Mouse (Mus musculus) embryonic facial prominence, embryonic 13.5 days (tissue): ENCODE results near the gene Tmem254b. TPM values are rescaled to one million over a fixed set of nuclear protein-coding genes. Genes with fewer than 3 reads are reported as not detected.
"Not testable (repeated sequence)": the region's sequence is repeated elsewhere in the genome, so short reads cannot be mapped to it uniquely, and the experiment has no call there.

ENCODE experiments used
- ATAC-seq: fragments of 200-750 bp; cut with Nextera tagmentation; 2 replicates; pipeline ENCODE4 v1.8.0; 2017; ENCODE audit warnings: low read depth; ENCODE audit not compliant: insufficient number of reproducible peaks, insufficient read depth, low FRiP score, low TSS enrichment
- H3K27ac ChIP-seq: fragments of 300-500 bp; sonication (generic); 2 replicates; pipeline ENCODE4 v1.5.1; 2015; ENCODE audit warnings: moderate library complexity, mild to moderate bottlenecking, inconsistent platforms
- H3K27me3 ChIP-seq: fragments of 300-500 bp; sonication (generic); 2 replicates; pipeline ENCODE4 v1.6.1; 2015; ENCODE audit warnings: mild to moderate bottlenecking, inconsistent platforms
- H3K36me3 ChIP-seq: fragments of 300-500 bp; sonication (generic); 2 replicates; pipeline ENCODE4 v1.6.1; 2015; ENCODE audit warnings: mild to moderate bottlenecking, inconsistent platforms
- H3K4me1 ChIP-seq: fragments of 300-500 bp; sonication (generic); 2 replicates; pipeline ENCODE4 v1.6.1; 2015; ENCODE audit warnings: inconsistent platforms
- H3K4me2 ChIP-seq: fragments of 300-500 bp; sonication (generic); 2 replicates; pipeline ENCODE4 v1.6.1; 2015; ENCODE audit warnings: moderate library complexity, mild to moderate bottlenecking, inconsistent platforms
- H3K4me3 ChIP-seq: fragments of 300-500 bp; sonication (generic); 2 replicates; pipeline ENCODE4 v1.5.1; 2015; ENCODE audit warnings: mild to moderate bottlenecking, inconsistent platforms
- H3K9ac ChIP-seq: fragments of 300-500 bp; sonication (generic); 2 replicates; pipeline ENCODE4 v1.6.1; 2015; ENCODE audit warnings: mild to moderate bottlenecking, inconsistent platforms
- H3K9me3 ChIP-seq: fragments of 300-500 bp; sonication (generic); 2 replicates; pipeline ENCODE4 v1.6.1; 2016; ENCODE audit warnings: inconsistent platforms
- WGBS: fragments of 180-500 bp; shearing (Covaris S2); methylation state at CpG from one replicate; pipeline ENCODE4 v1.1.7; 2015; ENCODE audit warnings: mixed read lengths; 5-methylcytosine and 5-hydroxymethylcytosine counted together
- polyA plus RNA-seq: library from polyadenylated mRNA; unstranded; fragments of >200 nt; fragmentation: Nextera tagmentation; extraction: Ambion mirVana; gene quantifications from 2 replicates; pipeline ENCODE4 v1.2.1, GENCODE M21; 2015

The Tmem254b gene
- 24.1 and 28.2 TPM in 2 replicates for polyA plus RNA-seq

DNA sequence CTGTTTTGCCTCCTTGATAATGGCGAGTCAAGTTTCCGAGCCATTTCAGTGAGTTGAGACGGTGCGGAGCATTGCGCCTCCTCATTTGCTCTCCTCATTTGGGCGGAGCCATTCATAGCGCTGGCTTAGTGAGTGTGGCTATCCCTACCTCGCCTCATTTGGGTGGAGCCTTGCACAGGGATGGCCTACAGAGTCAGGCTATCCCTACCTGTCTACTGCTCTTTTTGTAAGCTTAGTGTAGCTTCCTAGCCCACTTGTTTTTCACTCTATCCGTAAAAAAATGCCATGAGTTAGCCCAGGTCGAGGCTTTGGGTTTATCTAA, at the start of gene Tmem254b:
Gene Tmem254b (minus strand): TSS at position 116 of the 322 bp plus-strand sequence.
- not testable (repeated sequence) for H3K4me3 ChIP-seq, H3K4me1 ChIP-seq, H3K9ac ChIP-seq, H3K4me2 ChIP-seq, H3K9me3 ChIP-seq, H3K27ac ChIP-seq, H3K27me3 ChIP-seq, ATAC-seq, H3K36me3 ChIP-seq
- WGBS: no CpG with 5 or more reads among the region's 10 CpGs

DNA sequence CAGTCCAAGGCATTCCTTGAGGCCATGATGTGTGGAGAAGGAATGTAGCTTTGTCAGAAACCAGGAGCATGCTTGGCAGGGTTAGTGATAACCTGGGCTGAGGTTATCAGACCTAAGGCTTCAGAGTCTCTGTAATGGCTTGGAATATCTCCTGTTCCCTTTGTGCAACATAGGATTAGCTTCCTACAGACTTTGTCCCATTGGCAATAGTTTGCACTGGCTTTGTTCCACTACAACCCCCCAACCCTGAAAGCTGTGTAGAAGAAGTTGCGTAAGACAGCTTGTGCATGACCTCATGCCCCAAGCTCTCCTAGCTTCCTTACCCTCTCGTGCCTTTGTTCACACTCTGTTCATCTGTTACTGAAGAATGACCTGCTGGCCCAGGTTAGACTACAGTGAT, 30.3 kb upstream of the Tmem254b start:
- not testable (repeated sequence) for H3K27ac ChIP-seq, H3K4me2 ChIP-seq, H3K9me3 ChIP-seq, H3K4me3 ChIP-seq, H3K9ac ChIP-seq, H3K4me1 ChIP-seq, H3K27me3 ChIP-seq, ATAC-seq, H3K36me3 ChIP-seq
- WGBS: no CpG with 5 or more reads among the region's 2 CpGs

DNA sequence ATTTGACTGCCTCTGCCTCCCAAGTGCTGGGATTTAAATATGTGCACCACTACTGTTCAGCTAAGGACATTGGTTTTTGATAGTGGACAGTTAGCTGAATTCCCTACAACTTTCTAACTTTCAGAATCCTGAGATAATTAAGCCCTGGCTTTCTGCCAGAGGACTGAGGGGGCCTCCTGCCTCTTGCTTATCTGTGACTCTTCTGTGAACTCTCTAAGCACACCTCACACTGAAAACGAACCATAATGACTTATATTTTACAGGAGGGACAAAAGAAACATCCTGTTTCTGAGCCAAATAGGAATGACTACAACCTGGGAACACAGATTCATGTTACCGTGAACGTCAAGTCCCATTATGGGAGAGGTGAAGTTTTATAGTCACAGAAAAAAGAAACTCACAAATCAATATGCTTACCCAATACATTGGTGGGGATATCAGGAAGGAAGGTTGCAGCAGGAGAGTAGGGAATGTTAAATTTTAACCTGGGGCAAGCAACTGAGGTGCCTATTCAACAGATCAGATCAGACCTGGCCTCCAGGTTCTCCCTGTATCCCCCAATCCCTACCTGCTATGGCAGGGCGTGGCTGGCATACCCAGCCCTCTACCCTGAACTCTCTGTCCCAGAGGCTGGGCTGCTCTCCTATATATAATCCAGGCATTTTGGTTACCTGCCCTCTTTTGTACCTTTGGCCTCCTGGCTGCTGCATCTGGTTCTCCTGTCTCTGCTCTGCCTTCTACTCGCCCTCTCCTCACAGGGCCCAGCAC, 9.6 kb upstream of the Tmem254b start:
- H3K9me3 ChIP-seq, ATAC-seq, H3K9ac ChIP-seq, H3K27ac ChIP-seq, H3K4me2 ChIP-seq, H3K27me3 ChIP-seq, H3K4me1 ChIP-seq, H3K4me3 ChIP-seq, H3K36me3 ChIP-seq: not testable (repeated sequence)
- WGBS: no CpG with 5 or more reads among the region's 5 CpGs

DNA sequence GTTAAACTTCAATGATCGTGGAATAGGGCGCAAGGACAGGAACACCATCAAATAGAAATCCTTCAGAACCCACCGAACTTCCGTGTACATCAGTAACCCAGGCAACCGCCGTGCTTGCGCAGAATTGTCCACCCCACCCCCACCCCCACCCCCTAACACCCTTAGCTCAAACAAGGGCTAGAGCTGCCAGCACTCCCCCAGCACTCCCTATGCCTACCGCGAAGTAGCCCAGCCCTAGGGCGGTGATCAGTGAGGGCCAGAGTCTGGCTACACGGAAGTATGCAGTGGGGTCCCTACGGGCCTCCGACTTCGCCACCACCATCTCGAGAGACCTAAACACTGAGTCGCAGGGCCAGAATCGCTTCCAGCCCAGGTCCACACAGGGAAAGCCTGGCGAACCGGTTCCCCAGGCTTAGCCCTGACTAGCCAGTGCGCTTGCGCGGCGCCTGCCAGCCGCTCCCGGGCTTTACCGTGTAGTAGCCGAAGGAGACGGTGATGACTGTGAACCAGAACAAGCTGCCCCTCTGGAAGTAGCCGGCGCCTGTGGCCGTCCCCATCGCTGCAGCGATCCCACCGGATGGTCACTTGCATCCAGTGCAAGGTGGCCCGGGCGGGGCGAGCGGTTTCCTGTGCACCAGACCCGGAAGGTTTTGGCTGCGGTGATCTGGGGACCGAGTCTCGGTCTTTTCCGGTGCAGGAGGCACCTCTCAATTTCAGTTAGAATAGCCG, 480 bp downstream of the Tmem254b start:
- H3K4me1 ChIP-seq, H3K4me2 ChIP-seq, H3K27ac ChIP-seq, H3K27me3 ChIP-seq, H3K9me3 ChIP-seq, H3K9ac ChIP-seq, H3K36me3 ChIP-seq, H3K4me3 ChIP-seq: not testable (repeated sequence)
- no CpG with 5 or more reads among the region's 44 CpGs for WGBS
- ATAC-seq: peak; percentile 71

DNA sequence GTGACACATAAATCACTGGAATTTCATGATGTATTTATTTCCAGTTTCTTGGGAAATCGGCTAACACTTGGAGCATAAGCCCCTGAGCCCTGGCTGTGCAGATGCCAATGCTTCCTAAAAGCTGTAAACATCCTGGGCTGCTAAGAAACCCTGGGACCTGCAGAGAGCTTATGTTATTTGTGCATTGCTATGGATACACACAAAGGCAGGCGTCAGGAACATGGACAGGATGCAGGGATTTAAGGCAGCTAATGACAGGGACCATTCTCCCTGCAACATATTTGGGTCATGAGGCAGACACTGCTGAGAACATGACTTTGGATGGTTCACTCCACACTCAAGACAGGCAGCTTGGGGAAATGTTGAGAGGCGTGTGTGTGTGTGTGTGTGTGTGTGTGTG, 9.0 kb downstream of the Tmem254b start:
- no CpG with 5 or more reads among the region's 3 CpGs for WGBS
- not testable (repeated sequence) for H3K9me3 ChIP-seq, H3K36me3 ChIP-seq, ATAC-seq, H3K4me2 ChIP-seq, H3K4me3 ChIP-seq, H3K4me1 ChIP-seq, H3K27me3 ChIP-seq, H3K9ac ChIP-seq, H3K27ac ChIP-seq

DNA sequence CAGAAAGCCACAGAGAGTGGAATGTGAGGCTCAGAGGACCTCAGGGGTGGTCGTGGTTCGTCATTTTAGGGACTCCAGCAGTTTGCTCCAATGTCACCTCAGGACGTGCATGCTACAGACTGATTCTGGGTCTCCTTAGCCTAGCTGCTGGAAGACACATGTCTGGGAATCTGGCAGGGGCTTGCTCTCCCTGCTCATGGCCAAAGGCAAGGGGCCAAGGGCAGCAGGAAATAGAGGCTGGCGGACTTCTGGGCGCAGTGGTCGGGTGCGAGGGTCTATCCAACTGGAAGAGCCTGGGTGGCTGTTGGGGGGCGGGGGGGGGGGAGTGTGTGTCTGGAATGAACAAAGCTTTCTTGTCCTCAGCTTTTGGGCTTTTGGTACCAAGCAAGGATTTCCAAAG, 18.5 kb downstream of the Tmem254b start:
- H3K36me3 ChIP-seq, H3K9me3 ChIP-seq: not testable (repeated sequence)
- no CpG with 5 or more reads among the region's 8 CpGs for WGBS

DNA sequence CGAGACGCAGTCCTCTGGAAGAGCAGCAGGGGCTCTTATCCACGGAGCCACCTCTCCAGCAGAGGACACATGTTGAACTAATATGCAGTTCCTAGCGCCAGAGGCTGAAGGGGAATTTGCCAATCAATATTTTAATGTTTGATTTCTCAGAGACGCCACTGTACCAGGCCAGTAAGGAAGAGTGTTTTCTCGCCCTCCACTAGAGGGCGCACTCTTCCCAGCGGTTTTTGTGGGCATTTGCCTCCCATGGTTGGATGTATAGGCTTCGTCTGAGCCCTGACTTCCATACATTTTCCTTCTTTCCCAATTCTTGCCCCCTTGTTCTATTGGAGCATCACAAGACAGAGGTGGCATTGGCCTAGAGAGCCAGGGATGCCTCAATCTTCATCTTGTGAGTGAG, 20.2 kb downstream of the Tmem254b start:
- H3K4me2 ChIP-seq, ATAC-seq, H3K4me3 ChIP-seq, H3K4me1 ChIP-seq, H3K9me3 ChIP-seq, H3K27ac ChIP-seq, H3K9ac ChIP-seq, H3K27me3 ChIP-seq, H3K36me3 ChIP-seq: not testable (repeated sequence)
- no CpG with 5 or more reads among the region's 9 CpGs for WGBS

More for the DNA sequence above, 18.5 kb downstream of the Tmem254b start:
- H3K4me3 ChIP-seq, H3K27me3 ChIP-seq, H3K4me2 ChIP-seq, ATAC-seq, H3K27ac ChIP-seq, H3K4me1 ChIP-seq, H3K9ac ChIP-seq: not testable (repeated sequence)

DNA sequence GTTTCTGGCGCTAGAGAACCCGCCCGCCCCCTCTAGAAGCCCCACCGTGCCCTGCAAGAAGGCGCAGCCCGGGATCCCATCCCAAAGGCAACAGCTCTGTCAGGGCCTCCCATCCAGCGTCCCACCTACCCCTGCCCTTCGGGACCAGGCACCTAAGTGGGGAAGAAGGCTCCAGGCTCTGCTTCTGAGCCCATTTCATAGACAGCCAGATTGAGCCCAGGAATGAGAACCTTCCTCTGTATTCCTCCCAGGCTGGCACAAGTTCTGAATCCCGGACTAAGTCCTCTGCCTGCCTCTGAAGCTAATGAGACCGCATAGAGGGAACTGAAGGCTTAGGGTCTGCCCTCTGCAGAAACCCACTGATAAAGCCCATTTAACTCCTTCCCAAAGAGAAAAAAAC, 24.5 kb downstream of the Tmem254b start, which contains the start of gene Plac9b:
Gene Plac9b (minus strand): TSS at position 101 of the 400 bp plus-strand sequence.
- H3K4me1 ChIP-seq, H3K36me3 ChIP-seq, H3K4me3 ChIP-seq, H3K9ac ChIP-seq, H3K27me3 ChIP-seq, H3K27ac ChIP-seq, H3K9me3 ChIP-seq, ATAC-seq, H3K4me2 ChIP-seq: not testable (repeated sequence)
- WGBS: no CpG with 5 or more reads among the region's 10 CpGs

DNA sequence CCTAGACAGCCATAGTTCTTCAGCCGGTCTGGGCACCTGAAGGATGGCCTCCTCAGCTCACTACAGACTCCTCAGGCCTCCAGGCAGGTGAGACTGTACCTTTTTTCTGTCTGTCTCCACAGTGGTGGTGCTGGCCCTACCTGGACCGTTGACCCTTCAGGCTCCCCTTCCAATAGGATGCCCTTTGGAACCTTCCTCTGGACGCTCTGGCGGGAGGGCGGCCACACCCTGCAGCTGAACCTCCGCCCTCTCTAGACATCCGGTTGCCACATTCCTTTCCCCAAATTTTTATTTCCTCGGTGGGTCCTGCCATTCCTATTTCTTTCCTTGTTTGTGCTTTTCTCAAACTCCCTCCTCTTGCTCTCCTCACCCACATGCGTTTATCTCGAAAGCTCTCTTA, 25.2 kb downstream of the Tmem254b start:
- not testable (repeated sequence) for H3K9me3 ChIP-seq, H3K4me2 ChIP-seq, H3K27me3 ChIP-seq, H3K4me1 ChIP-seq, ATAC-seq, H3K27ac ChIP-seq, H3K9ac ChIP-seq, H3K36me3 ChIP-seq, H3K4me3 ChIP-seq
- no CpG with 5 or more reads among the region's 10 CpGs for WGBS

DNA sequence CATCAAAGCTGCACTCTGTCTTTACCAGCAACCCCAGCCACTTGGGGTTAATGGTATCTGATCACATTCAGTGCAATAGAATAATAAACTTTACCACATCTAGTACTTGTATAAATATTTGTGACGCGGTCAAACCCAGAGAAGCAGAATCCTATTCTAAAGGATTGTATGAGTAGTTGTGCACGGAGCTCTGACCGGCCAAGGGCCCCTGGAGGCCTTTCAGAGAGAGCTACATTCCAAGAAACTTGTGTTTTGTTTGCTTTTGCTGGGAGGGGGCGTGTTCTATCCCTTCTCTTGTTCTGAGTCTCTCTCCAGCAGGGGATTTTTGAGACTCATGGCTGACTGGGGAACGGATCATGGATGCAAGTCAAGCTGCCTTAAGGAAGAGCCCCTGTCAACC, 31.8 kb downstream of the Tmem254b start:
- not testable (repeated sequence) for ATAC-seq, H3K36me3 ChIP-seq, H3K4me3 ChIP-seq, H3K9ac ChIP-seq, H3K4me2 ChIP-seq, H3K4me1 ChIP-seq, H3K27ac ChIP-seq, H3K9me3 ChIP-seq, H3K27me3 ChIP-seq
- no CpG with 5 or more reads among the region's 6 CpGs for WGBS

DNA sequence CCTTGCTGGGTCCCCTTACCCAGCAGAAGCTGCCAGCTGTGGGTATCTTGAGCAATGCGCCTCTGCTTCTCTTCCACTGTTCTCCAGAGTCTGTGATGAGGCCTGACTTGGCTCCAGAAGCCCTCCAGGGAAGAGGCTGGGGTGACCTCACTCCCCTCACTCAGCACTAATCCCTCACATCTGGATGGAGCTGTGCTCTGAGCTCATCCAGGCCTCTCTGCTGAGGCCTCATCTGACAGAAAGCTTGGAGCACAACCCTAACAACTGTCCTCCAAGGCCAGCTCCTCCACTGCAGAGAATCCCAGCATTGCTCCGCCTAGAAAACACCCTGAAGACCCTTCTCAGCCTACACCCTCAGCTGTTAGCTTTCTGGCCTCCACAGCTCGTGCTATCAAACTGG, 32.9 kb downstream of the Tmem254b start:
- not testable (repeated sequence) for H3K27ac ChIP-seq, H3K9ac ChIP-seq, H3K4me2 ChIP-seq, ATAC-seq, H3K4me1 ChIP-seq, H3K36me3 ChIP-seq, H3K4me3 ChIP-seq, H3K27me3 ChIP-seq, H3K9me3 ChIP-seq
- no CpG with 5 or more reads among the region's 3 CpGs for WGBS

DNA sequence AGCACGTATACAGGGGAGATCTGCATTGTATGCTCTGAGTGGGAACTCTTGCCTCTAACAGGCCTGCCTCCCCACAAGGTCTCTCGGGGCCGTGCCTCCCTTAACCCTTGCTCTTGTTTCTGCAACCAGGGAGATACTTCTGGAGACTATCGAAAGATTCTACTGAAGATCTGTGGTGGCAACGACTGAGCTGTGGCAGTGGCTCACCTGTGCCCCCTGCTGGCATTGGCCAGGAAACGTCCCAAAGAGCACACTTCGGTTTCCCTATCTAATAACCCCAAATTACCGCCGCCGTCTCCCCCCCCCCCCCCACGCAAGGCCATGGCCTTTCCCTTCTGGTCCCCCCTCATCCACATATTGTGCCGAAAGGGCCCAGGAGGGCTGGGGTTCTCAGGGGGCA, 41.6 kb downstream of the Tmem254b start:
- H3K36me3 ChIP-seq, H3K4me1 ChIP-seq, H3K9ac ChIP-seq, H3K4me2 ChIP-seq, H3K27me3 ChIP-seq, ATAC-seq, H3K9me3 ChIP-seq, H3K4me3 ChIP-seq, H3K27ac ChIP-seq: not testable (repeated sequence)
- WGBS: no CpG with 5 or more reads among the region's 12 CpGs
